Mouse (Mus musculus) G1E (cell line): ENCODE results near the gene Cyp4a14. TPM values are rescaled to one million over a fixed set of nuclear protein-coding genes. Genes with fewer than 3 reads are reported as not detected.
"Not testable (repeated sequence)": the region's sequence is repeated elsewhere in the genome, so short reads cannot be mapped to it uniquely, and the experiment has no call there.

Experiments used
- ATAC-seq: 2 replicates; pipeline ENCODE4 v1.8.0; 2016; ENCODE audit warnings: mild to moderate bottlenecking; ENCODE audit not compliant: insufficient number of reproducible peaks, poor library complexity, low FRiP score, severe bottlenecking; ENCODE audit errors: extremely low read depth
- DNase-seq: peaks from one replicate; pipeline ENCODE4 v3.0.0; 2012; ENCODE audit warnings: low spot score
- H3K27me3 ChIP-seq: 2 replicates; pipeline ENCODE4 v1.6.1; 2012; ENCODE audit warnings: mild to moderate bottlenecking, low read length, inconsistent platforms; ENCODE audit not compliant: insufficient read depth
- H3K36me3 ChIP-seq: replicated peaks from 2 replicates; pipeline ENCODE3; 2012; ENCODE audit warnings: mild to moderate bottlenecking, inconsistent platforms
- H3K4me1 ChIP-seq: 2 replicates; pipeline ENCODE4 v1.6.1; 2012; ENCODE audit warnings: low read depth, low read length, inconsistent platforms, mixed read lengths; ENCODE audit not compliant: insufficient read depth
- H3K4me3 ChIP-seq: 2 replicates; pipeline ENCODE4 v1.5.1; 2012; ENCODE audit warnings: low read depth, mild to moderate bottlenecking, inconsistent platforms, low read length, moderate library complexity, mixed read lengths
- H3K9me3 ChIP-seq: replicated peaks from 2 replicates; pipeline ENCODE4 v1.6.1; 2012; ENCODE audit warnings: inconsistent platforms
- CTCF ChIP-seq: IDR thresholded peaks from 2 replicates; pipeline ENCODE4 v1.5.1; 2012; ENCODE audit warnings: low read depth, low read length, inconsistent platforms, mixed read lengths
- GATA1 ChIP-seq: IDR thresholded peaks from 2 replicates; pipeline ENCODE4 v1.6.1; 2012; ENCODE audit warnings: borderline replicate concordance, low read length, inconsistent platforms, mixed read lengths
- GATA2 ChIP-seq: IDR thresholded peaks from 2 replicates; pipeline ENCODE4 v1.6.1; 2012; ENCODE audit warnings: low read depth, low read length, inconsistent platforms, borderline replicate concordance
- POLR2AphosphoS5 ChIP-seq: IDR thresholded peaks from 2 replicates; pipeline ENCODE4 v1.6.1; 2012; ENCODE audit warnings: low read depth, low read length, inconsistent platforms; ENCODE audit not compliant: insufficient replicate concordance
- TAL1 ChIP-seq: conservative IDR thresholded peaks from 2 replicates; pipeline ENCODE4 v1.6.1; 2012; ENCODE audit warnings: low read depth, low read length, inconsistent platforms, mixed read lengths
- polyA plus RNA-seq: library from polyadenylated mRNA; stranded (reverse); fragments of >175 nt; gene quantifications from 2 replicates; pipeline ENCODE4 v1.2.3, GENCODE M21; 2012
- total RNA-seq, 2 experiments: library from RNA; stranded (forward) in 1 of 2; stranded (reverse) in 1 of 2; fragments of 200-1000 nt in 1 of 2; fragments of >200 nt in 1 of 2; fragmentation: Nextera tagmentation in 1 of 2; gene quantifications; 2 replicates each; pipeline ENCODE4 v1.2.3; 2014 to 2017

The Cyp4a14 gene
- total and polyA plus RNA-seq, 3 experiments, result not detected

GRCm38 (mm10) chr4:115481006-115481652 is 14.8 kb downstream of the Cyp4a14 start:
- Histone ChIP-seq H3K27me3 (peaks cover 3% of the 10 kb centered on the region; the same call in 1 of the 2 replicates), H3K9me3 (no peaks in the 10 kb centered on the region), H3K36me3 (no peaks in the 10 kb centered on the region), H3K4me1 (no peaks in the 10 kb centered on the region), H3K4me3 (no peak overlapping the region)
- DNase-seq (no peak), ATAC-seq (no peak)
- TF ChIP-seq CTCF, result no peak
- no peak for TF ChIP-seq TAL1

DNA sequence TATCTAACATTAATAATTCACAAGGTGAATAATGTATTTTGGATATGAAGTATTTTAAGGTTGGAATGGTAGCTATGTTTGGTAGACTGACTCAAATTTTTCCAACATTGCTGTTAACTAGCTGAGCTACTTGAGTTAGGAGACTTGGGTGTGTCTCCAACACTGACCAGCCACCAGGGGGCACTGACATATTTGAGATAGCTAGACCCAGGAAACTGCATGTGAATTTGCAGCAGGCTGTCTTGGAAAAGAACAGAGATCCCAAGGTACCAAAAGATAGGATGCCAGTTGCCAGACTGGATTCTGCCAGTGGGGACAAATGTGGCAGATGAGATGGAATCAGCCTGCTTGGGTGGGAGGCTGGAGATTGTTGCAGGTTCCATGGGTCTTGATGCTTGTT is 19.9 kb downstream of the Cyp4a14 start:
- H3K36me3 ChIP-seq, H3K9me3 ChIP-seq, DNase-seq, H3K27me3 ChIP-seq, H3K4me3 ChIP-seq, ATAC-seq, H3K4me1 ChIP-seq: not testable (repeated sequence)

DNA sequence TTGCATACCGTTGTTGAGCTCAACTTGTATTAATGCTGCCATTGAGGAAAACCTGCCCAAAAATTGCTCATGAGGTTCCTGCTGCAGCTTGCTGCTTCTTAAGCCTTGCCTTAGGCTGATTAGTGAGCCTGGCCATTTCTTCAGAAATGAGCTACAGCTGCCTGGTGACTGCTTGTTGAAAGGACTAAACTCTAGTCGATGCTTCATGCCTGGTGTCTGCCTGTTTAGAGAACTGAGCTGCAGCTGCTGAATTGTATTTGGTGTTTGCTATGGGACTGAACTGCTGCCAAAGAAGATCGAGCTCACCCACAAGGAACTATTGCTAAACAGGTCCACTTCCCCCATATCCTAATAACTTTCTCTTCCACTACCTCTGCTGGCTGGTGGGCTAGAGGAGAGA is 22.4 kb downstream of the Cyp4a14 start:
- not testable (repeated sequence) for ATAC-seq, H3K9me3 ChIP-seq, H3K4me3 ChIP-seq, H3K4me1 ChIP-seq, H3K36me3 ChIP-seq, DNase-seq, H3K27me3 ChIP-seq

GRCm38 (mm10) chr4:115452304-115452703 is 43.6 kb downstream of the Cyp4a14 start, which contains the start of gene Cyp4a30b:
Cyp4a30b (plus strand) TSS chr4:115452604.
- H3K36me3 ChIP-seq, result no peaks in the 10 kb centered on the region
- no peak for DNase-seq
- no peak for TF ChIP-seq TAL1
- TF ChIP-seq GATA2, result no peak
- no peak for TF ChIP-seq POLR2AphosphoS5
- TF ChIP-seq CTCF, result no peak
- TF ChIP-seq GATA1, result no peak
- no peak within 1 kb of the TSS for H3K4me3 ChIP-seq
- H3K4me1 ChIP-seq, result no peaks in the 10 kb centered on the region
- H3K27me3 ChIP-seq, result no peaks in the 10 kb centered on the region
- no peaks in the 10 kb centered on the region for H3K9me3 ChIP-seq
- no peak for ATAC-seq

DNA sequence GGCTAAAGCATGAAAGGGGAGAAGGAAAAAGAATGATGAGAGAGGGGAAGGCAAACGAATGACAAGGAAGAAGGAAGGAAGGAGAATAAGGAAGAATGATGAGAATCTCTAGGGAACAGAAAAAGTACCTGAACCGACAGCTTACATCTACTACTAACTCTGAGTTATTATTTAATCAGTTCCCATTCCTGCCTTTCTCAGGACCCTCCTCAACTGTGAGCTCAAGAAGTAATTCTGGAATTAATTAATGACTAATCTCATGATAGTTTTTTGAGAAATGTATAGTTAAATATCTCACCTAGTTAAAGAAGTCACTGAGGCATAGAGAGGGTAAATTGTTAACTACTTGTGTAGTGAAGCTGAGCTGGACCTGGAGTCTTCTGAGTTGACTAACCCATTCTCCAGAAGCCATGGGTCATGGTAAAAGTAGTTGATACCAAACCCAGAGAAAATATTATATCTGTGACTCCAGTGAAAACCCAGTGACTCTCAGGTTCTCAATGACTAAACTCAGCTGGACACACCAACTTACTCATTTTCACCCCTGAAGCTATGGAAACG is 45.3 kb downstream of the Cyp4a14 start:
- TF ChIP-seq TAL1 (no peak), POLR2AphosphoS5 (no peak), CTCF (no peak), GATA1 (no peak), GATA2 (no peak)
- ATAC-seq (no peak), DNase-seq (no peak)
- Histone ChIP-seq H3K4me1 (no peaks in the 10 kb centered on the region), H3K36me3 (no peaks in the 10 kb centered on the region), H3K4me3 (no peak overlapping the region), H3K9me3 (no peaks in the 10 kb centered on the region), H3K27me3 (no peaks in the 10 kb centered on the region)

Other genes with a start within 250 kb of the Cyp4a14 start
- gene Cyp4a12a, start 197.1 kb downstream of the Cyp4a14 start, total RNA-seq (2014; fragmentation: Nextera tagmentation), result not detected in 2 replicates
- gene Cyp4a12a, start 197.1 kb downstream of the Cyp4a14 start, total RNA-seq (2017), result 0.06 TPM in 1 of 2 replicates, not detected in the other
- gene Cyp4a12a, start 197.1 kb downstream of the Cyp4a14 start, polyA plus RNA-seq, result not detected in 2 replicates
- gene Cyp4a12b, start 84.5 kb downstream of the Cyp4a14 start, total RNA-seq (2014; fragmentation: Nextera tagmentation), result not detected in 2 replicates
- gene Cyp4a12b, start 84.5 kb downstream of the Cyp4a14 start, total RNA-seq (2017), result 0.05 TPM in 1 of 2 replicates, not detected in the other
- gene Cyp4a12b, start 84.5 kb downstream of the Cyp4a14 start, polyA plus RNA-seq, result not detected in 2 replicates
- gene Cyp4a30b, start 43.5 kb downstream of the Cyp4a14 start, total RNA-seq (2014; fragmentation: Nextera tagmentation), result not detected in 2 replicates
- gene Cyp4a30b, start 43.5 kb downstream of the Cyp4a14 start, total RNA-seq (2017), result not detected in 2 replicates
- gene Cyp4a30b, start 43.5 kb downstream of the Cyp4a14 start, polyA plus RNA-seq, result not detected in 2 replicates
- gene Cyp4a10, start 22.1 kb upstream of the Cyp4a14 start, total RNA-seq (2014; fragmentation: Nextera tagmentation), result not detected in 2 replicates
- gene Cyp4a10, start 22.1 kb upstream of the Cyp4a14 start, total RNA-seq (2017), result 0.16 TPM in 1 of 2 replicates, not detected in the other
- not detected in 2 replicates for gene Cyp4a10, start 22.1 kb upstream of the Cyp4a14 start, polyA plus RNA-seq
- gene Cyp4a31, start 67.5 kb upstream of the Cyp4a14 start, total RNA-seq (2014; fragmentation: Nextera tagmentation), result not detected in 2 replicates
- gene Cyp4a31, start 67.5 kb upstream of the Cyp4a14 start, total RNA-seq (2017), result not detected in 2 replicates
- not detected in 2 replicates for gene Cyp4a31, start 67.5 kb upstream of the Cyp4a14 start, polyA plus RNA-seq
- gene Cyp4a32, start 104.8 kb upstream of the Cyp4a14 start, total RNA-seq (2014; fragmentation: Nextera tagmentation), result not detected in 2 replicates
- gene Cyp4a32, start 104.8 kb upstream of the Cyp4a14 start, total RNA-seq (2017), result 0.22 TPM in 1 of 2 replicates, not detected in the other
- gene Cyp4a32, start 104.8 kb upstream of the Cyp4a14 start, polyA plus RNA-seq, result not detected in 2 replicates
- not detected in 2 replicates for gene Cyp4b1, start 151.6 kb upstream of the Cyp4a14 start, total RNA-seq (2014; fragmentation: Nextera tagmentation)
- gene Cyp4b1, start 151.6 kb upstream of the Cyp4a14 start, total RNA-seq (2017), result not detected in 2 replicates
- not detected in 2 replicates for gene Cyp4b1, start 151.6 kb upstream of the Cyp4a14 start, polyA plus RNA-seq
- 113 and 146 TPM in 2 replicates for gene Efcab14, start 241.6 kb upstream of the Cyp4a14 start, total RNA-seq (2014; fragmentation: Nextera tagmentation)
- 27.2 and 32.8 TPM in 2 replicates for gene Efcab14, start 241.6 kb upstream of the Cyp4a14 start, total RNA-seq (2017)
- 14.2 and 18.6 TPM in 2 replicates for gene Efcab14, start 241.6 kb upstream of the Cyp4a14 start, polyA plus RNA-seq